Mouse (Mus musculus) embryonic facial prominence, embryonic 11.5 days (tissue): ENCODE measurements at regions not wholly inside any gene's neighbourhood (a gene's known extent, or its start where the extent isn't known, plus 50 kb on each side); places are given as distances from the start of the nearest gene placed in this dataset.

ENCODE experiments used
- ATAC-seq: fragments of 200-750 bp; cut with Nextera tagmentation; replicated peaks from 2 replicates; pipeline ENCODE4 v1.8.0; 2017; ENCODE audit warnings: low read depth; ENCODE audit not compliant: insufficient number of reproducible peaks, low FRiP score, low TSS enrichment
- DNase-seq: peaks from one replicate; pipeline ENCODE4 v3.0.0-alpha.2; 2015; ENCODE audit warnings: low spot score
- H3K27ac ChIP-seq: fragments of 300-500 bp; sonication (generic); replicated peaks from 2 replicates; pipeline ENCODE4 v1.5.1; 2014; ENCODE audit warnings: mild to moderate bottlenecking, low read depth, low read length, control low read depth
- H3K27me3 ChIP-seq: fragments of 300-500 bp; sonication (generic); 2 replicates; pipeline ENCODE4 v1.6.1; 2014; ENCODE audit warnings: mild to moderate bottlenecking, low read length, moderate library complexity, mixed read lengths; ENCODE audit not compliant: control insufficient read depth, insufficient read depth
- H3K36me3 ChIP-seq: fragments of 300-500 bp; sonication (generic); replicated peaks from 2 replicates; pipeline ENCODE4 v1.6.1; 2014; ENCODE audit warnings: low read depth, mild to moderate bottlenecking, low read length, moderate library complexity, mixed read lengths; ENCODE audit not compliant: control insufficient read depth, insufficient read depth
- H3K4me1 ChIP-seq: fragments of 300-500 bp; sonication (generic); 2 replicates; pipeline ENCODE4 v1.6.1; 2014; ENCODE audit warnings: low read length, mixed read lengths; ENCODE audit not compliant: control insufficient read depth, insufficient read depth
- H3K4me2 ChIP-seq: fragments of 300-500 bp; sonication (generic); 2 replicates; pipeline ENCODE4 v1.6.1; 2014; ENCODE audit warnings: low read depth, mild to moderate bottlenecking, control low read depth, low read length, moderate library complexity
- H3K4me3 ChIP-seq: fragments of 300-500 bp; sonication (generic); 2 replicates; pipeline ENCODE4 v1.5.1; 2014; ENCODE audit warnings: low read depth, low read length, control low read depth
- H3K9ac ChIP-seq: fragments of 300-500 bp; sonication (generic); replicated peaks from 2 replicates; pipeline ENCODE4 v1.6.1; 2014; ENCODE audit warnings: mild to moderate bottlenecking, control low read depth, low read length
- H3K9me3 ChIP-seq: fragments of 300-500 bp; sonication (generic); replicated peaks from 2 replicates; pipeline ENCODE4 v1.6.1; 2016; ENCODE audit warnings: mild to moderate bottlenecking, low read length, inconsistent platforms, mixed read lengths; ENCODE audit not compliant: control insufficient read depth
- WGBS: fragments of 180-500 bp; shearing (Covaris S2); extraction: QIAGEN DNeasy Blood & Tissue Kit; methylation state at CpG from one replicate; pipeline ENCODE4 v1.1.7; 2014; 5-methylcytosine and 5-hydroxymethylcytosine counted together

- no peak for DNase-seq
- no peaks in the 10 kb centered on the region for H3K9me3 ChIP-seq
- no peaks in the 10 kb centered on the region for H3K27me3 ChIP-seq
- H3K9ac ChIP-seq = no peak overlapping the region
- ATAC-seq = no peak
- no peaks in the 10 kb centered on the region for H3K36me3 ChIP-seq
- H3K4me3 ChIP-seq = no peak overlapping the region
- WGBS = 88% methylated on average over 11 of the region's 11 CpGs
- H3K27ac ChIP-seq = no peak overlapping the region
- H3K4me1 ChIP-seq = no peaks in the 10 kb centered on the region
- H3K4me2 ChIP-seq = no peak overlapping the region
These were observed 103.5 kb upstream of the Vstm2b start for GRCm38 (mm10) chr7:40794458-40795207.

- Histone ChIP-seq H3K27me3 (no peaks in the 10 kb centered on the region), H3K9me3 (no peaks in the 10 kb centered on the region), H3K4me1 (no peaks in the 10 kb centered on the region), H3K9ac (no peak overlapping the region), H3K4me2 (no peak overlapping the region), H3K27ac (no peak overlapping the region), H3K36me3 (no peaks in the 10 kb centered on the region), H3K4me3 (no peak overlapping the region)
- ATAC-seq = no peak
- 67% methylated on average over 7 of the region's 7 CpGs for whole genome bisulfite sequencing
- no peak for DNase-seq
These were observed 98.3 kb upstream of the Vstm2b start for GRCm38 (mm10) chr7:40799794-40800193.

- 73% methylated on average over 2 of the region's 2 CpGs for WGBS
- H3K27ac ChIP-seq = no peak overlapping the region
- DNase-seq = no peak
These were observed 96.8 kb upstream of the Vstm2b start for GRCm38 (mm10) chr7:40801291-40801690.

GRCm38 (mm10) chr7:40805211-40805610 is 92.9 kb upstream of the Vstm2b start:
- WGBS = 24% methylated on average over 2 of the region's 2 CpGs
- H3K27me3 ChIP-seq = no peaks in the 10 kb centered on the region
- H3K4me3 ChIP-seq = no peak overlapping the region
- no peaks in the 10 kb centered on the region for H3K36me3 ChIP-seq
- H3K4me1 ChIP-seq = no peaks in the 10 kb centered on the region
- DNase-seq = no peak
- no peaks in the 10 kb centered on the region for H3K9me3 ChIP-seq
- no peak overlapping the region for H3K27ac ChIP-seq
- H3K4me2 ChIP-seq = no peak overlapping the region
- H3K9ac ChIP-seq = no peak overlapping the region
- no peak for ATAC-seq

More at GRCm38 (mm10) chr7:40801291-40801690, 96.8 kb upstream of the Vstm2b start:
- no peak overlapping the region for H3K9ac ChIP-seq
- H3K4me2 ChIP-seq = no peak overlapping the region
- no peaks in the 10 kb centered on the region for H3K9me3 ChIP-seq
- no peaks in the 10 kb centered on the region for H3K27me3 ChIP-seq
- no peak for ATAC-seq
- H3K4me3 ChIP-seq = no peak overlapping the region
- no peaks in the 10 kb centered on the region for H3K4me1 ChIP-seq
- H3K36me3 ChIP-seq = no peaks in the 10 kb centered on the region

- H3K9me3 ChIP-seq = no peaks in the 10 kb centered on the region
- no peaks in the 10 kb centered on the region for H3K36me3 ChIP-seq
- 81% methylated on average over 4 of the region's 4 CpGs for WGBS
- no peak overlapping the region for H3K4me3 ChIP-seq
- no peaks in the 10 kb centered on the region for H3K27me3 ChIP-seq
- no peaks in the 10 kb centered on the region for H3K4me1 ChIP-seq
- DNase-seq = no peak
- no peak overlapping the region for H3K27ac ChIP-seq
- ATAC-seq = no peak
- H3K4me2 ChIP-seq = no peak overlapping the region
- H3K9ac ChIP-seq = no peak overlapping the region
These were observed 92.3 kb upstream of the Vstm2b start for GRCm38 (mm10) chr7:40805866-40806265.

GRCm38 (mm10) chr7:40812952-40813351 is 85.2 kb upstream of the Vstm2b start:
- DNase-seq (no peak), ATAC-seq (no peak)
- no peaks in the 10 kb centered on the region for H3K27me3 ChIP-seq
- 86% methylated on average over 4 of the region's 4 CpGs for WGBS
- H3K4me1 ChIP-seq = no peaks in the 10 kb centered on the region
- no peaks in the 10 kb centered on the region for H3K9me3 ChIP-seq
- no peaks in the 10 kb centered on the region for H3K36me3 ChIP-seq
- H3K4me3 ChIP-seq = no peak overlapping the region
- H3K27ac ChIP-seq = no peak overlapping the region
- no peak overlapping the region for H3K9ac ChIP-seq
- H3K4me2 ChIP-seq = no peak overlapping the region

- Histone ChIP-seq H3K9me3 (no peaks in the 10 kb centered on the region), H3K4me1 (no peaks in the 10 kb centered on the region), H3K27me3 (no peaks in the 10 kb centered on the region), H3K27ac (no peak overlapping the region), H3K9ac (no peak overlapping the region), H3K36me3 (no peaks in the 10 kb centered on the region), H3K4me2 (no peak overlapping the region), H3K4me3 (no peak overlapping the region)
- WGBS = 89% methylated on average over 7 of the region's 7 CpGs
- ATAC-seq (no peak), DNase-seq (no peak)
These were observed 72.9 kb upstream of the Vstm2b start for GRCm38 (mm10) chr7:40825141-40825742.

- DNase-seq = no peak
- H3K4me1 ChIP-seq = no peaks in the 10 kb centered on the region
- H3K4me3 ChIP-seq = no peak overlapping the region
- H3K27me3 ChIP-seq = no peaks in the 10 kb centered on the region
- no peaks in the 10 kb centered on the region for H3K9me3 ChIP-seq
- H3K4me2 ChIP-seq = no peak overlapping the region
- WGBS = 77% methylated on average over 5 of the region's 5 CpGs
- no peak for ATAC-seq
- no peak overlapping the region for H3K9ac ChIP-seq
- no peak overlapping the region for H3K27ac ChIP-seq
- H3K36me3 ChIP-seq = no peaks in the 10 kb centered on the region
These were observed 68.6 kb upstream of the Vstm2b start for GRCm38 (mm10) chr7:40829526-40829925.
